Mouse (Mus musculus): ENCODE measurements around the gene Tiparp. TPM values are rescaled to one million over a fixed set of nuclear protein-coding genes. Genes with fewer than 3 reads are reported as not detected.

The Tiparp gene
- total RNA-seq (2021) = 10 to 100 TPM; 12.3 to 15.0 TPM
- long read RNA-seq, experiment 1, full-length matches to known transcripts = 3 of 7 reads
- long read RNA-seq, experiment 1, partial matches to known transcripts = 4 of 7 reads
- long read RNA-seq, experiment 1, other reads (novel, unspliced or antisense) = 0 of 7 reads
- long read RNA-seq, experiment 2, full-length matches to known transcripts = 2 of 4 reads
- long read RNA-seq, experiment 2, partial matches to known transcripts = 2 of 4 reads
- long read RNA-seq, experiment 2, other reads (novel, unspliced or antisense) = 0 of 4 reads

GRCm38 (mm10) chr3:65527691-65528601 lies at the start of gene Tiparp:
Gene Tiparp, plus strand, starts transcription at chr3:65528410.
- intact Hi-C loops (cut with DNase I) = loop anchor here (1.0 to 5.0 kb wide), 7 partner anchors 34 to 449 kb away; partner anchors contain the start of gene Ssr3
- peak; percentile 92 to 93 for DNase-seq

GRCm38 (mm10) chr3:65480676-65481075 lies 47.5 kb upstream of the Tiparp start:
- intact Hi-C loops (cut with DNase I) = no loop called here
- no peak for DNase-seq

DNA sequence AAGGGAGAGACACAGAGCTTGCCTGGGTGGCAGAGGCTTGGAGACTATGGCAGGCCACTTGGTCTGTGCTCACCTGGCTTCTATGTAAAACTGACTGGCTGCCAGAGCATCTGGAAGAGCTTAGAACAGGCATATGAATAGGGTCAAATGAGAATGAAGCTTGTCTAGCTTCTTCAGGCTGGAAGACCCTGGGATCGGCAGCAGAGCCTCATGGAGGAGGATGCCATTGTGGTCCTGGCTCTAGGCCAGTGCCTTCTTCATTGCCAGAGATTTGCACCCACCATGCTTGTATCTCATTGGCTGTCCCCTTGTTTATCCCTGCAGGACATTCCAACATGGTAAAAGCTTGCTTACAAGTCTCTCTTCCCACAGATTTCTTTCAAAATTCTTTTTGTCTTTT lies 45.9 kb upstream of the Tiparp start:
- DNase-seq = no peak

DNA sequence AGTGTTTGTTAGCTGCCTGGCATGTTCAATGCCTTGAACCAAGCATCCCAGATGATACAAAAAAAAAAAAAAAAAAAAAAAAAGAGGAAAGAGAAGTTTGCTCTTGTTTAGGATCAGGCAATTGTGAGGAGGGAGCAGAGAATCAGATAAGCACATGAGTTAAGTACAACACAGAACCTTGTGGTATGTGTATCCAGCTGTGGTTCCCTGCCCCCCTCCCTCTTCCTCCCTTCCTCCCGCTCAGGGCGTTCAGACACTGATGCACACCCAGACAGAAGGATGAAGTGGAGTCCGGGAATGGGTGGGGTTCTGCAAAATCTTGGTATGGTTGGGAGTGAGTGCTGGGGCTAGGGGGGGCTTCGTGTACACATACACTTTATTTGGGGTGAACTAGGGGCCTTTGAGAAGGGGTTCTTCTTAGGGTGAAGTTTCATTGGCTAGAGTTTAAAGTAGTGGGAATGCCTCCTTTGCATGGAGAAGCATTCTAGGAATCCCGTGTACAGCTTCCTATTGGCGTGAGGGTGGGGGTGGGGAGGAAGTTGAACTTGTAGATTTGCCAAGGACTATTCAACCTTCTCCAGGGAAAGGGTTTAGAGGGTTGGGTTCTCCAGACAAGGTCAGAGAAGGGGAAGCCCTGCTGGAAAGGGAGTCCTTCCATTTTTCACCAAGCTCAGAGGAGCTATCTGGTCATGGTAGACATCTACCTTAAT lies 45.4 kb upstream of the Tiparp start:
- intact Hi-C loops (cut with DNase I) = no loop called here
- DNase-seq = no peak

More for the DNA sequence above, 45.9 kb upstream of the Tiparp start:
- intact Hi-C loops (cut with DNase I) = no loop called here

- intact Hi-C loops (cut with DNase I) = no loop called here
- no peak for DNase-seq
These were observed 44.0 kb upstream of the Tiparp start for GRCm38 (mm10) chr3:65484161-65484733.

DNA sequence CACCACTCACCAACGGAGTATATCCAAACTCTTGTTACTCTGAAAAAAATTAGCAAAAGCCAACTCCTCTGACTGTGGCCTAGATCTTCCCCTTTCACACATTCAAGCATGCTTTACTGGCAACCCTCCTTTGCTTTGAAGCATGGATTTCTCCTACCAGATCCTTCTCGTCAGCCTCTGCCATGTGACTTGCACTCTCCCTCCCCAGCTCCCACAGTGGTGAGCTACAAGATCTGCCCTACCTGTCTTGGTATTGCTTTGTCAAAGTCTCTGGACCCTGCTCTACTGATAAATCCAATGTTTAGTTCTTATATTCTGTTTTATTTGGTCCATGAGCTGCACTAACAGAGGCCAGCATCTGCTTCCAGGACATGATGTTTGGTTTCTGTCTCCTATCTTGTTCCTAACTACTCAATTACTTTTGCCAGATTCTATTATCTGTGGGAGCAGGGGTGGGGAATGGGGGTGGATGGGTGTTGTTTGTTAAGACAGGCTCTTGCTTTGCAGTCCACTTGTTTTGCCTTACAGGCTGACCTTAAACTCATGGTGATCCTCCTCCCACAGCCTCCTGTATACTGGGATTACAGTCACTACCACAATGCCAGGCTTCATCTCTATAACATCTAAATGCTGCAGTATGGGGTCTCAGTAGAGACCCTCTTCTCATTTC lies 40.7 kb upstream of the Tiparp start:
- intact Hi-C loops (cut with DNase I) = no loop called here

GRCm38 (mm10) chr3:65488556-65489244 lies 39.5 kb upstream of the Tiparp start:
- DNase-seq = no peak
- intact Hi-C loops (cut with DNase I) = no loop called here

More for the DNA sequence above, 40.7 kb upstream of the Tiparp start:
- DNase-seq = peak in 1 of 2 experiments; percentile 4

DNA sequence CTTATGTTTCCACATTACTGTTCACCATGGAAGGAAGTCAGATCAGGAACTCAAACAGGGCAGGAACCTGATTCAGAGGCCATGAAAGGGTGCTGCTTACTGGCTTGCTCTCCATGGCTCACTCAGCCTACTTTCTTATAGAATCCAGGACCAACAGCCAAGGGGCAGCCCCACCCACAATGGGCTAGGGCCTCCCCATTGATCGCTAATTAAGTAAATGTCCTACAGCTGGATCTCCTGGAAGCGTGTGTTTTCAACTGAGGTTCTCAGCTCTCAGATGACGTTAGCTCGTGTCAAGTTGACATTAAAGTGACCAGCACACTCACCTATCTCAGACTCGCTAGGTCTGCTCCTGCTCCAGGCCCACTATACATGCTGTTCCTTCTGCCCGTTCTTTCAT lies 38.6 kb upstream of the Tiparp start:
- intact Hi-C loops (cut with DNase I) = no loop called here
- no peak for DNase-seq

- DNase-seq = peak; percentile 59 to 62
- intact Hi-C loops (cut with DNase I) = loop anchor here (1.0 kb wide), 1 partner anchor 34 kb away; the partner anchor contains the start of gene Tiparp
These were observed 33.9 kb upstream of the Tiparp start for GRCm38 (mm10) chr3:65494291-65494763.

DNA sequence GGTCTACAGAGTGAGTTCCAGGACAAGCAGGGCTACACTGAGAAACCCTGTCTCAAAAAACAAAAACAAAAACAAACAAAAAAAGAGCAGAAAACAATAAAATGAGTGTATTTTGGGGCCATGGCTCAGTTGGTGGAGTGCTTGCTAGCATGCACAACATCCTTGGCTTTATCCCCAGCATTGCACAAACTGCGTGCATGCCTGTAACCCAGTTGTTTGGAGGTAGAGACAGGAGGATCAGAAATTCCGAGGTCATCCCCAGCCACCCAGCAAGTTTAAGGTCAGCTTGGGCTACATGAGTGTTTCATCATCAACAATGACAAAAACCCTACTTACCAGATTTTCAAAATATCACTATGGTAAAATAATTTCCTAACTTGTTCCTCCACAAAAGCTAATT lies 20.4 kb upstream of the Tiparp start:
- DNase-seq = no peak
- intact Hi-C loops (cut with DNase I) = no loop called here

- intact Hi-C loops (cut with DNase I) = no loop called here
- no peak for DNase-seq
These were observed 17.6 kb upstream of the Tiparp start for GRCm38 (mm10) chr3:65510588-65510987.

- intact Hi-C loops (cut with DNase I) = no loop called here
- no peak for DNase-seq
These were observed 12.5 kb upstream of the Tiparp start for GRCm38 (mm10) chr3:65515751-65516150.

DNA sequence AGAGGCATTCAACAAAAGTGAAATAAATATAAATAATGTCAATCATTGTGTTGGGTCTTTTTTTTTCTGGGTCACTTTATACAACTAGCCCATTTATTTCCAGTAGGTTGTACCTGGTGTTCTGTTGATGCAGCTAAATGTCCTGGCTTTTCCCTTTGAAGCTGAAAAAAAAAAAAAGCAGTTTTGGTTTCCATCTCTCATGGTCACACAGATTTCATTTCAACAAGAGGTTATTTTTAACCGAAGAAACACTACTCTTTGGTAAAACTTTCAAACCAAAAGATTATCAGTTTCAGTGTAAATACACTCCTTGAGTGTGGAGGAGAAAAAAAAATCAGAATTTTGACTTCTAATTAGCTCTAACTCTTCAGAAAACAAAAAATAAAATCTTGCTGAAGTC lies 11.7 kb upstream of the Tiparp start:
- no peak for DNase-seq
- intact Hi-C loops (cut with DNase I) = no loop called here

- no peak for DNase-seq
- intact Hi-C loops (cut with DNase I) = no loop called here
These were observed 11.1 kb upstream of the Tiparp start for GRCm38 (mm10) chr3:65517141-65517540.

- intact Hi-C loops (cut with DNase I) = no loop called here
- no peak for DNase-seq
These were observed 10.3 kb upstream of the Tiparp start for GRCm38 (mm10) chr3:65517747-65518527.

DNA sequence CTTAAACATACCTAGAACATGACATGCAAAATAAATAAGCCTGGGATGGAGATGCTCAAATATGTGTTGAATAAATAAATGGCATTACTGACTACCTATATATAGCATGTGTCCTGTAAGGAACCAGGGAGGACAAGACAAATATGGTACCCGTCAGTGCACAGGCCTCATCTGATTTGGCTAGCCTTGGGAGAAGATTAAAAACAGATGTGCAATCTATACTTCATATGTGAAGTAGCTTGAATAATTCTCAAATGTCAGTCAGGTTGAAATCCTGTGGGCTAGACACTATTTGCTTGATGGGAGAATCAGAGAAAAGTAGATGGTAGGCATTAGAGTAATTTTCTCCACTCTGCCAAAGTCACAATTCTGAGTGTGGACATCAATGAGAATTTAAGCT lies 6.8 kb upstream of the Tiparp start:
- intact Hi-C loops (cut with DNase I) = no loop called here
- DNase-seq = no peak

DNA sequence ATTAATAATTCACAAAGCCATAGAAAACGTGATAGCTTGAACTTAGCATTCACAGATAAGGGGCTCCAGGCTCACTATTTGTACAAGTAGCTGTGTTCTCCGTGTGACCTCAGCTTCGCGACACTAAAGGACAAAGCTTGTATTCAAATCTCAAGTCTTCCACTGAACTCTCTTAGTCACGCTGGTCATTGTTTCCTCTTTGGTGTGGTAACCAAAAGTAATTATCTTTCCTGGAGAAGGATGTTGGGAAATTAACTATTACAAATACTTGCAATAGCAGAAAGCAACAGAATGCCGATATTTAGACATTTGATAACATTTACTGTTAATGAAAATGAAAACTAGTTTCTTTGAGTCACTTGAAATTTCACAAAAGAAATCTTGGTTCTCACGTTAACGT lies 4.8 kb upstream of the Tiparp start:
- intact Hi-C loops (cut with DNase I) = no loop called here
- no peak for DNase-seq

DNA sequence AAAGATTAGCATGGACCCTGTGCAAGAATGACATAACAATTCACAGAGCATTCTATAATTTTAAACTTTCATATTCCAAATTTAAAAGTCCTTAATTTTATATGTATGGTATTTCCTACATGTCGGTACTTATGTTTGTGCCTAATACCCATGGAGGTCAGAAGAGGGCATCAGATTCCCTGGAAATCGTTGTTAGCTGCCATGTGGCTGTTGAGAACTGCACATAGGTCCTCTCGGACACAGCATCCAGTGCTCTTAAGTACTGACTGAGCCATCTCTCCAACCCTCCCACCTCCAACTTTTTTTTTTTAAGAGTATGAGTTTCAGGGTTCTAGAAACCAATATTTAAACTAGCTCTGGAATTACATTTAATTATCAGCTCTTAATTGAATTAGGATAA lies 2.5 kb upstream of the Tiparp start:
- no peak for DNase-seq
- intact Hi-C loops (cut with DNase I) = loop anchor here (2.0 to 5.0 kb wide), 4 partner anchors 83 to 452 kb away; partner anchors contain the start of gene Ssr3

Measured in heart, postnatal 14 days (tissue).